Mouse (Mus musculus) cerebral cortex, adult 2 months (tissue): ENCODE data around the gene St8sia1.

ENCODE experiments used
- WGBS: fragments of 180-500 bp; shearing (Covaris S2); methylation state at CpG from one replicate; pipeline ENCODE4 v1.1.7; 2018; 5-methylcytosine and 5-hydroxymethylcytosine counted together

Gene St8sia1

GRCm38 (mm10) chr6:142979665-142980660 lies 15.7 kb upstream of the St8sia1 start:
- 64% methylated on average over 6 of the region's 6 CpGs for WGBS

GRCm38 (mm10) chr6:142977221-142977620 lies 13.0 kb upstream of the St8sia1 start:
- 56% methylated on average over 1 of the region's 1 CpGs for WGBS

GRCm38 (mm10) chr6:142973289-142973688 lies 9.0 kb upstream of the St8sia1 start:
- WGBS = 96% methylated on average over 7 of the region's 7 CpGs

- WGBS = 61% methylated on average over 2 of the region's 2 CpGs
Measured at GRCm38 (mm10) chr6:142972205-142972604, 8.0 kb upstream of the St8sia1 start.

GRCm38 (mm10) chr6:142967407-142967806 lies 3.2 kb upstream of the St8sia1 start:
- WGBS = 97% methylated on average over 1 of the region's 1 CpGs

- WGBS = under 1% methylated on average over 39 of the region's 39 CpGs
Measured at GRCm38 (mm10) chr6:142964531-142965385, 506 bp upstream of the St8sia1 start.

GRCm38 (mm10) chr6:142963480-142964075 lies 674 bp downstream of the St8sia1 start:
- 9% methylated on average over 30 of the region's 30 CpGs for WGBS

- 73% methylated on average over 14 of the region's 14 CpGs for WGBS
Measured at GRCm38 (mm10) chr6:142962881-142963280, 1.4 kb downstream of the St8sia1 start.

GRCm38 (mm10) chr6:142962476-142962875 lies 1.8 kb downstream of the St8sia1 start:
- WGBS = 67% methylated on average over 10 of the region's 10 CpGs

GRCm38 (mm10) chr6:142961721-142962455 lies 2.4 kb downstream of the St8sia1 start:
- 64% methylated on average over 9 of the region's 9 CpGs for WGBS

GRCm38 (mm10) chr6:142956556-142956955 lies 7.7 kb downstream of the St8sia1 start:
- WGBS = 94% methylated on average over 4 of the region's 4 CpGs

GRCm38 (mm10) chr6:142955281-142955680 lies 9.0 kb downstream of the St8sia1 start:
- WGBS = 95% methylated on average over 3 of the region's 3 CpGs

- 77% methylated on average over 7 of the region's 7 CpGs for WGBS
Measured at GRCm38 (mm10) chr6:142952361-142952954, 11.8 kb downstream of the St8sia1 start.

GRCm38 (mm10) chr6:142951564-142952308 lies 12.5 kb downstream of the St8sia1 start:
- WGBS = 69% methylated on average over 7 of the region's 7 CpGs

GRCm38 (mm10) chr6:142950354-142950753 lies 13.9 kb downstream of the St8sia1 start:
- WGBS = 82% methylated on average over 11 of the region's 11 CpGs

- WGBS = 21% methylated on average over 5 of the region's 5 CpGs
Measured at GRCm38 (mm10) chr6:142948955-142949357, 15.3 kb downstream of the St8sia1 start.

GRCm38 (mm10) chr6:142947029-142947428 lies 17.2 kb downstream of the St8sia1 start:
- WGBS = 74% methylated on average over 6 of the region's 6 CpGs

- WGBS = 77% methylated on average over 8 of the region's 8 CpGs
Measured at GRCm38 (mm10) chr6:142946069-142946871, 18.0 kb downstream of the St8sia1 start.

GRCm38 (mm10) chr6:142945461-142945860 lies 18.8 kb downstream of the St8sia1 start:
- 93% methylated on average over 2 of the region's 2 CpGs for WGBS
